Mouse (Mus musculus) retina, embryonic 14.5 days (tissue): Measurements from ENCODE around the gene Osbp.

Experiments used
- DNase-seq: peaks from one replicate; pipeline ENCODE4 v3.0.0-alpha.2; 2015; ENCODE audit warnings: low spot score

Gene Osbp

DNA sequence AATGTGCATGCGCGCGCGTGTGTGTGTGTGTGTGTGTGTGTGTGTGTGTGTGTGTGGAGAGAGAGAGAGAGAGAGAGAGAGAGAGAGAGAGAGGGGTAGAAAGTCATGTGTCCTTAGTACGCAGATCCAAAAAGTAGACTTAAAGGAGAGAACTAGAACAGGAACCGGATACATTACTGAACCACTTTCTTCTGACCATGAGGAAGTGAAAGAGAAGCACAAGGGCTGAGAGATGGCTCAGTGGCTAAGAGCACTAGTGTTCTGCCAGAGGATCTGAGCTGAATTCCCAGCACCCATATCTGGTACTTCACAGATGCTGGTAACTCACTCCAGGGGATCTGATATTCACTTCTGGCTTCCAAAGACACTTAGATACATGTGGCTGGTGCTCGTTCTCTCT lies 23.6 kb downstream of the Osbp start:
- DNase-seq: no peak

DNA sequence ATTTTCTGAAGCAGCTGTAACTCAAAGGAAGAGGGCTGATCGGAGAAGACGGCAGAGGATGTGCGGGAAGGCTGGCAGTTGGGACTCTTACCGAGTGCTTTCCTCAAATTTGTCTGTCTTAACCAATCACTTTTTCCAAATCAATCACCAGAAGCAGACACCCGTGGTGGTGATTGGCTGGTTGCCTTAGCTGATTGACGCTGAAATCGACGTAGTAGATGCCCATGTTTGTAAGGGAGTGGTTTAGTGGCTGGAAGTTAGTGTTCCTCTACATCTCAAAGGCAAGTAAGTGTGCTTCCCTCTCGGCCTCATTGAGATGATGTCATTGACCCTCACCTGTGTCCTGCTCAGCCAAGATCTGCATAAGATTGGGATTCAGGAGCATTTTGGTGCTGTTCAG lies 26.3 kb downstream of the Osbp start:
- DNase-seq: no peak

- DNase-seq: no peak
Observed at GRCm38 (mm10) chr19:11992441-11993029, 26.8 kb downstream of the Osbp start.

- no peak for DNase-seq
Observed at GRCm38 (mm10) chr19:11994703-11995431, 29.1 kb downstream of the Osbp start.

DNA sequence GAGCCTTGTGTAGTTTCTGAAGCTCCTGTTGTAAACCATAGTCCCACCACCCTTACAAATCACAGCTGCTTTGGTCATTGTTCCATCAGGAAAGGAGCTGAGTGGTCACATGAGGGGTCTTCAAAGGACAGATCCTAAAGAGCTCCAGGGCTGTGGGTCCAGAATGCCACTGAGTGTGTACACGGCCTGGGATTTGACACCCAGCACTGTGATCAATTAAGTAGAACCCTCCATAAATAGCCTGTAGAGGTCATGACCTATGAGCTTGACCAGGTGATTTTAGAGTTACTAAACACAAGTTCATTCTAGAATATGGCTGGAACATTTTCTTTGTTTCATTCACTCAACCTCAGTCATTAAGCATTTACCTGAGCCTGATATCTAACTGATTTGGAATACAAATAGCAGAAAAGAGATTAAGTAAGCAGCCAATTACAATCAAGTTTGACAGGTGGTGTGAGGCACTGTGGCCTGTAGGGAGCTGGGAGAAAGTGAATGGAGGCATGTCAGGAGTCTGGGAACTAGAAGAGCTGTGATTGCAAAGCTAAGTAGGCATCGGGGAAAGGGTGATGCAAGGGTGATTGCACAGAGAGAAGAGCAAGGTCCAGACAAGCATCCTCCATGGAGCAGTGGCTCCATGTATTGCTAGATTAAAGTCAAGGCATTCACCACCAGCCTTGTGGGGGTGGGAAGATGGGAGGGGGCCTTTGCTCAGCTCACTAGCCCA lies 30.1 kb downstream of the Osbp start:
- DNase-seq: no peak

DNA sequence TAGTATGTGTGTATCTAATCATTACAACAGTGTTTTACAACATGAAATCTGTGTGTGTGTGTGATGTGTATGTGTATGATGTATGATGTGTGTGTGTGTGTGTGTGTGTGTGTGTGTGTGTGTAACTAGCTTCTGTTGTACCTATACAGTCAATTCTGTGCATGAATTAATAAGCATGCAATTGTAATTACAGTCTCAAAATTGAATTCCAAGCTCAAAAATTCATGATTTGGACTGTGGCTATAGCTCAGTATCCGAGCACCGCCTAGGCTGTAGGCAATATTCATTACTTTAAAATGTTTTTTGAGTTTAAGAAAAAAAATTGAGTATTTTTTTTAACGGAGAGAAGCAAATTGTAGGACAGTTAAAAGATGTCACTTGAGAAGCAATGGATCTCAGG lies 35.9 kb downstream of the Osbp start:
- no peak for DNase-seq

DNA sequence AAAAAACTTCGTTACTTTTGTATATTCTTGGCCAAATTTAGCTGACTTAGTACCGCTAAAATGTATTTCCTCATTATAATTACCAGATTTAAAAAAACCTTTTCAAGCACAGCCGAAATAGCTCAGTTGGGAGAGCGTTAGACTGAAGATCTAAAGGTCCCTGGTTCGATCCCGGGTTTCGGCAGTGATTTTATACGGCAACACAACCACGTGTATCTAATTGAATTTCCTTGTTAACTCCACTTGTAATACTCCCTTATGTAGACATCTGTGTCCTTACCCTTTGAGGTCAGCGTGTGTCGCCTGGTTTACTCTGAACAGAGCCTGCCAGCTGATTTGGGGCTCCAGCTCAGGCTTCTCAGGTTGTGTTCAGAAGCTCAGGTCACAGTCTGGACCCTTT lies 36.4 kb downstream of the Osbp start:
- peak; percentile 81 for DNase-seq

DNA sequence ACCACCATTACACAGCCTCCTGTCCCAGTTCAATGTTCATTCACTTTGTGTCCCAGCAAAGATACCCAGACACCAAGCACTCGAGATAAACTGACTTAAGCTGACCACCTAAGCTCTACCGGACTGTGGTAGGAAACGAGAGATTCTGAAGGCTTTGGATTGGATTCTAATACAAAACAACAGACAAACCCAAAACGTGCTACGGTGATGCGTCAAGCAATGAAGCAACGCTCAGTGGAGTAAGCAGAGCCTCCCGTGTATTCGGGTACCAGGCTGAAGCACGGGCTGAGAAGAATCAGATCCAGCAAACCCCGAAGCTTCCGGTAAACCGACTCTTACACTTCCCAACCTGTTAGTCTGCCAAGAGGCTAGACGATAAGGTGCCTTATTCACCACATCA lies 37.0 kb downstream of the Osbp start:
- no peak for DNase-seq

- DNase-seq: no peak
Observed at GRCm38 (mm10) chr19:12003568-12003967, 37.8 kb downstream of the Osbp start.

- no peak for DNase-seq
Observed at GRCm38 (mm10) chr19:12004216-12005008, 38.7 kb downstream of the Osbp start.

- peak; percentile 98 for DNase-seq
Observed at GRCm38 (mm10) chr19:12005376-12006360, 39.9 kb downstream of the Osbp start.

DNA sequence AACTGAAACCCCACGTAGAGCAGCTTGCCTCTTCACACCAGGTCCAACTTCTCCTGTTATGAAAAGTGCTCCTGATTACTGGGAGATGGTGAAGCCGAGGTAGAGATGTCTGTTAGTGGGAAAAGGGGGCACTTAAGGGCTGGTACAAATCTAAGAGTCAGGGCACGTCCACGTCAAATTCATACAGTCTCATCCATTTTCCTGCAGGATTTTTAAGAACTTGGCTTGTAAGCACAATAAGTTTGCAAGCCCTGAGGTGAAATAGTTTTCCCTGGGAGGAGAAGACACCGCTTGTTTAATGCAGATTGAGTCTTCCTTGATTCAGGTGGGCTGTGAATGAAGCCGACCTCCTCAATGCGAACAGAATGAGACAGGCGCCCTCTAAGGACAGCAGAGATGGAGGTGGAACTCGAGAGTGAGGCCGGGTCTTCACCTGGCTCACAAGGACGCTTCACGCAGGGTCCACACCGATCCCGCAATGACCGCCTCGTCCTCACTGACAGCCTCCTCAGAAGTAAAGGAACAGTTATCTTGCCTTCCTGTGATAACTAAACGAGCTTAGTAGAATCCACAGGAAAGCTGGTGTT lies 40.7 kb downstream of the Osbp start:
- no peak for DNase-seq

GRCm38 (mm10) chr19:12007105-12007931 lies 41.6 kb downstream of the Osbp start:
- peak; percentile 73 for DNase-seq

GRCm38 (mm10) chr19:12008410-12009380 lies 43.0 kb downstream of the Osbp start:
- peak; percentile 32 for DNase-seq

DNA sequence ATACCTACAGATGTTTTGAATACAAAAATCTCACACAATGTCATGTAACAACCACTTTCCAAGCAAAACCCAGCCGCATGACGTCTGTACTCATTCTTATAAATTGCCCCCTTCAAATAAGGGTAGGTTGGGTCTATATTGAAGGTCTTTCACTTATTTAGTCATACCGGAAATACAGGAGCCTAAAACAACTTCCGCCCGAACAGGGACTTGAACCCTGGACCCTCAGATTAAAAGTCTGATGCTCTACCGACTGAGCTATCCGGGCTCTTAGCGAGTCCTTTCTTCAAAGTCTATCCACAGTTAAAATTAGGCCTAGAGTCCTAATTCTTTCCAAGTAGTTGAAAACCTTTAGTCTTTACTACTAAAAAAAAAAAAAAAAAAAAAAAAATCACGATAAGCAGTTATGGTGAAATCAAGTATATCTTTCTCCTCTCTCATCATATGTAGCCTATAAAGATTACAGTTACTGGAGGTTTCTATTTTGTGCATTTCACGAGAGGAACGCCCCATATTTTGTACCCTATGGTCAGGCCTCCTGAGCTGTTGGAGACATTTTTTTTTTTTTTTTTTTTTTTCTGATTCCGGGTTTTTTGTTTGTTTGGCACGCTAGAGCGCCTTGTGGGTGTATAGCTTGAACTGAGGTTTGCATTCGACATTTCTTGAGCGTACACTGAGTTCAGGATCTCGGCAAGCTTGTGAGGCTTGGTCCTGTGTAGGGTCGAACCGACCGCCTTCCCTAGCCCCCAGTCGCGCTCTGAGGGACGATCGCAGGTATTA lies 44.0 kb downstream of the Osbp start:
- DNase-seq: peak; percentile 92

GRCm38 (mm10) chr19:12010281-12010771 lies 44.6 kb downstream of the Osbp start:
- DNase-seq: peak; percentile 81

DNA sequence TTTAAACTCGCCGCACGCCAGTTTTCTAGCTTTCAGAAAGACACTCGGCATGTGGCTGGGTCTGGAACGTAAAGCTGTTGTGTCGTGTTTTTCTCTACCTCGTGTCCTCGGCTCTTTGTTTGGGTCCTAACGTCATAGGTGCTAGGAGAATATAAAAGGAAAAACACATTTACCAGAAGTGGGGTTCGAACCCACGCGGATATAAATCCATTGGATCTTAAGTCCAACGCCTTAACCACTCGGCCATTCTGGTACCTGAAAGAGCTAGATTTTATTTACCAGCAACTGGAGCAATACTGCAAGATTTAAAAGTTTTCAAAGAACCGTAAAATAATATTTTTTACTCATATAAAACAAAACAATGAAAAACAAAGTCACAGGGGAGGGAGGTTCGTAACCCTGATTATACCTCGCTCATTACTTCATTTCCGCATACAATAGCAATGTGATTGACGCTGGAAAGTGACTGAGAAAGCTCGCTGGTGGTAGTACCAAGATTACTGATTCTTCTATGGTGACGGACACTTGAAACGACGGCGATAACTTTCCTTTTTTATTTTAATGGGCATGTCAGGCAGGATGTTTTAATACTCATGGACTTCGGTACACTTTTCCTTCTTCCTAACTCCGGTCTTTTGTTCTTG lies 45.3 kb downstream of the Osbp start:
- peak; percentile 96 for DNase-seq
